Mouse (Mus musculus): ENCODE data around the gene Nudt21.

Gene Nudt21

GRCm38 (mm10) chr8:93998961-93999360, 37.9 kb downstream of the Nudt21 start:
- DNase-seq (ENCODE audit: extremely low spot score): no peak

- no peak for DNase-seq (ENCODE audit: extremely low spot score)
Measured at GRCm38 (mm10) chr8:93989739-93990138, 47.1 kb downstream of the Nudt21 start.

- no peak for DNase-seq (ENCODE audit: extremely low spot score)
Measured at GRCm38 (mm10) chr8:93984731-93985130, 52.1 kb downstream of the Nudt21 start.

GRCm38 (mm10) chr8:93983827-93984226, 53.0 kb downstream of the Nudt21 start:
- no peak for DNase-seq (ENCODE audit: extremely low spot score)

- DNase-seq (ENCODE audit: extremely low spot score): no peak
Measured at GRCm38 (mm10) chr8:93981679-93982215, 55.1 kb downstream of the Nudt21 start.

- DNase-seq (ENCODE audit: extremely low spot score): no peak
Measured at GRCm38 (mm10) chr8:93980141-93980540, 56.7 kb downstream of the Nudt21 start.

GRCm38 (mm10) chr8:93976446-93977211, 60.2 kb downstream of the Nudt21 start:
- DNase-seq (ENCODE audit: extremely low spot score): no peak

GRCm38 (mm10) chr8:93975358-93975757, 61.5 kb downstream of the Nudt21 start:
- no peak for DNase-seq (ENCODE audit: extremely low spot score)

- no peak for DNase-seq (ENCODE audit: extremely low spot score)
Measured at GRCm38 (mm10) chr8:93974602-93975186, 62.1 kb downstream of the Nudt21 start.

GRCm38 (mm10) chr8:93973831-93974375, 62.9 kb downstream of the Nudt21 start:
- DNase-seq (ENCODE audit: extremely low spot score): no peak

GRCm38 (mm10) chr8:93972971-93973734, 63.7 kb downstream of the Nudt21 start:
- no peak for DNase-seq (ENCODE audit: extremely low spot score)

GRCm38 (mm10) chr8:93972211-93972610, 64.6 kb downstream of the Nudt21 start:
- DNase-seq (ENCODE audit: extremely low spot score): no peak

GRCm38 (mm10) chr8:93971451-93971850, 65.4 kb downstream of the Nudt21 start:
- DNase-seq (ENCODE audit: extremely low spot score): no peak

GRCm38 (mm10) chr8:93969626-93970340, 67.0 kb downstream of the Nudt21 start:
- no peak for DNase-seq (ENCODE audit: extremely low spot score)

GRCm38 (mm10) chr8:93968293-93968692, 68.5 kb downstream of the Nudt21 start:
- no peak for DNase-seq (ENCODE audit: extremely low spot score)
